Mouse (Mus musculus): ENCODE results near the gene Zp3. TPM values are rescaled to one million over a fixed set of nuclear protein-coding genes. Genes with fewer than 3 reads are reported as not detected.
A peak's percentile ranks its signal among the peaks of the same experiment; 100 is the strongest.

The Zp3 gene
- total and polyA plus RNA-seq, 2 experiments from 2014 or later = not detected

- H3K9ac ChIP-seq (replicated peaks; ENCODE audit: low read depth, low read length) = no peak overlapping the region
- 73% methylated on average over 5 of the region's 5 CpGs for WGBS
- no peaks in the 10 kb centered on the region for H3K4me1 ChIP-seq (ENCODE audit: control insufficient read depth, insufficient read depth)
- no peaks in the 10 kb centered on the region for H3K9me3 ChIP-seq (replicated peaks; ENCODE audit: control insufficient read depth, low read length)
- H3K36me3 ChIP-seq (replicated peaks; ENCODE audit: control insufficient read depth, insufficient read depth, low read length) = no peaks in the 10 kb centered on the region
- TF ChIP-seq CTCF (IDR thresholded peaks at IDR 0.05; ENCODE audit: low read depth) (no peak), EP300 (IDR thresholded peaks at IDR 0.05; ENCODE audit: low read depth) (no peak)
- H3K27me3 ChIP-seq (ENCODE audit: control insufficient read depth, insufficient read depth, low read length) = no peaks in the 10 kb centered on the region
- no peak for ATAC-seq (ENCODE audit: insufficient read depth, low read depth)
- DNase-seq (ENCODE audit: low spot score) = no peak
- H3K4me2 ChIP-seq (ENCODE audit: low read depth, low read length) = no peak overlapping the region
- H3K4me3 ChIP-seq (ENCODE audit: low read depth, low read length) = no peak overlapping the region
- H3K27ac ChIP-seq (ENCODE audit: low read depth) = no peak overlapping the region
Observed at GRCm38 (mm10) chr5:135979381-135979780, 518 bp upstream of the Zp3 start.

- Histone ChIP-seq H3K27me3 (ENCODE audit: control insufficient read depth, insufficient read depth, low read length) (no peaks in the 10 kb centered on the region), H3K4me1 (ENCODE audit: control insufficient read depth, insufficient read depth) (no peaks in the 10 kb centered on the region), H3K9ac (replicated peaks; ENCODE audit: low read depth, low read length) (no peak overlapping the region), H3K9me3 (replicated peaks; ENCODE audit: control insufficient read depth, low read length) (no peaks in the 10 kb centered on the region), H3K4me2 (ENCODE audit: low read depth, low read length) (0 out of 2 replicates have a peak overlapping the region, but pooled peaks have one; percentile 10), H3K36me3 (replicated peaks; ENCODE audit: control insufficient read depth, insufficient read depth, low read length) (no peaks in the 10 kb centered on the region), H3K4me3 (ENCODE audit: low read depth, low read length) (no peak overlapping the region), H3K27ac (ENCODE audit: low read depth) (no peak overlapping the region)
- TF ChIP-seq CTCF (IDR thresholded peaks at IDR 0.05; ENCODE audit: low read depth) = peak; percentile 88
- TF ChIP-seq EP300 (IDR thresholded peaks at IDR 0.05; ENCODE audit: low read depth) = no peak
- WGBS = 24% methylated on average over 6 of the region's 6 CpGs
- ATAC-seq (ENCODE audit: insufficient read depth, low read depth) (peak; percentile 53), DNase-seq (ENCODE audit: low spot score) (peak; percentile 58)
Observed at GRCm38 (mm10) chr5:135982398-135982797, 2.5 kb downstream of the Zp3 start.

GRCm38 (mm10) chr5:135984546-135985044 lies 4.7 kb downstream of the Zp3 start:
- 69% methylated on average over 6 of the region's 6 CpGs for WGBS
- no peak for TF ChIP-seq EP300 (IDR thresholded peaks at IDR 0.05; ENCODE audit: low read depth)
- no peaks in the 10 kb centered on the region for H3K36me3 ChIP-seq (replicated peaks; ENCODE audit: control insufficient read depth, insufficient read depth, low read length)
- no peak overlapping the region for H3K9ac ChIP-seq (replicated peaks; ENCODE audit: low read depth, low read length)
- ATAC-seq (ENCODE audit: insufficient read depth, low read depth) (no peak), DNase-seq (ENCODE audit: low spot score) (no peak)
- no peak overlapping the region for H3K27ac ChIP-seq (ENCODE audit: low read depth)
- no peak overlapping the region for H3K4me2 ChIP-seq (ENCODE audit: low read depth, low read length)
- no peak overlapping the region for H3K4me3 ChIP-seq (ENCODE audit: low read depth, low read length)
- no peaks in the 10 kb centered on the region for H3K27me3 ChIP-seq (ENCODE audit: control insufficient read depth, insufficient read depth, low read length)
- H3K9me3 ChIP-seq (replicated peaks; ENCODE audit: control insufficient read depth, low read length) = no peaks in the 10 kb centered on the region
- no peaks in the 10 kb centered on the region for H3K4me1 ChIP-seq (ENCODE audit: control insufficient read depth, insufficient read depth)

GRCm38 (mm10) chr5:135987248-135987647 lies 7.3 kb downstream of the Zp3 start:
- H3K27ac ChIP-seq (ENCODE audit: low read depth) = no peak overlapping the region
- H3K9me3 ChIP-seq (replicated peaks; ENCODE audit: control insufficient read depth, low read length) = no peaks in the 10 kb centered on the region
- DNase-seq (ENCODE audit: low spot score) (peak; percentile 24), ATAC-seq (ENCODE audit: insufficient read depth, low read depth) (0 out of 2 replicates have a peak, but pooled peaks have one; percentile 53)
- H3K4me1 ChIP-seq (ENCODE audit: control insufficient read depth, insufficient read depth) = no peaks in the 10 kb centered on the region
- H3K9ac ChIP-seq (replicated peaks; ENCODE audit: low read depth, low read length) = no peak overlapping the region
- no peak overlapping the region for H3K4me3 ChIP-seq (ENCODE audit: low read depth, low read length)
- 42% methylated on average over 11 of the region's 11 CpGs for WGBS
- H3K27me3 ChIP-seq (ENCODE audit: control insufficient read depth, insufficient read depth, low read length) = no peaks in the 10 kb centered on the region
- TF ChIP-seq CTCF (IDR thresholded peaks at IDR 0.05; ENCODE audit: low read depth) (peak; percentile 41), EP300 (IDR thresholded peaks at IDR 0.05; ENCODE audit: low read depth) (no peak)
- no peaks in the 10 kb centered on the region for H3K36me3 ChIP-seq (replicated peaks; ENCODE audit: control insufficient read depth, insufficient read depth, low read length)
- no peak overlapping the region for H3K4me2 ChIP-seq (ENCODE audit: low read depth, low read length)

- TF ChIP-seq EP300 (IDR thresholded peaks at IDR 0.05; ENCODE audit: low read depth) = no peak
- no peak for TF ChIP-seq CTCF (IDR thresholded peaks at IDR 0.05; ENCODE audit: low read depth)
- H3K36me3 ChIP-seq (replicated peaks; ENCODE audit: control insufficient read depth, insufficient read depth, low read length) = no peaks in the 10 kb centered on the region
- H3K27me3 ChIP-seq (ENCODE audit: control insufficient read depth, insufficient read depth, low read length) = no peaks in the 10 kb centered on the region
- no peak overlapping the region for H3K4me3 ChIP-seq (ENCODE audit: low read depth, low read length)
- peaks cover 4% of the 10 kb centered on the region; the same call in 1 of the 2 replicates for H3K4me1 ChIP-seq (ENCODE audit: control insufficient read depth, insufficient read depth)
- ATAC-seq (ENCODE audit: insufficient read depth, low read depth) = no peak
- no peaks in the 10 kb centered on the region for H3K9me3 ChIP-seq (replicated peaks; ENCODE audit: control insufficient read depth, low read length)
- no peak for DNase-seq (ENCODE audit: low spot score)
- no peak overlapping the region for H3K4me2 ChIP-seq (ENCODE audit: low read depth, low read length)
- no peak overlapping the region for H3K9ac ChIP-seq (replicated peaks; ENCODE audit: low read depth, low read length)
- H3K27ac ChIP-seq (ENCODE audit: low read depth) = no peak overlapping the region
- 65% methylated on average over 5 of the region's 5 CpGs for WGBS
Observed at GRCm38 (mm10) chr5:135990601-135991000, 10.7 kb downstream of the Zp3 start.

GRCm38 (mm10) chr5:135993381-135993965 lies 13.6 kb downstream of the Zp3 start:
- ATAC-seq (ENCODE audit: insufficient read depth, low read depth) (no peak), DNase-seq (ENCODE audit: low spot score) (no peak)
- H3K27me3 ChIP-seq (ENCODE audit: control insufficient read depth, insufficient read depth, low read length) = no peaks in the 10 kb centered on the region
- H3K36me3 ChIP-seq (replicated peaks; ENCODE audit: control insufficient read depth, insufficient read depth, low read length) = peaks cover 15% of the 10 kb centered on the region
- no peak overlapping the region for H3K9ac ChIP-seq (replicated peaks; ENCODE audit: low read depth, low read length)
- 44% methylated on average over 5 of the region's 5 CpGs for WGBS
- no peak overlapping the region for H3K27ac ChIP-seq (ENCODE audit: low read depth)
- TF ChIP-seq EP300 (IDR thresholded peaks at IDR 0.05; ENCODE audit: low read depth) (no peak), CTCF (IDR thresholded peaks at IDR 0.05; ENCODE audit: low read depth) (no peak)
- H3K4me2 ChIP-seq (ENCODE audit: low read depth, low read length) = no peak overlapping the region
- peaks cover 5% of the 10 kb centered on the region; the same call in 1 of the 2 replicates for H3K4me1 ChIP-seq (ENCODE audit: control insufficient read depth, insufficient read depth)
- H3K9me3 ChIP-seq (replicated peaks; ENCODE audit: control insufficient read depth, low read length) = no peaks in the 10 kb centered on the region
- no peak overlapping the region for H3K4me3 ChIP-seq (ENCODE audit: low read depth, low read length)
